Mouse (Mus musculus) hindbrain, postnatal 0 days (tissue): ENCODE results near the gene Ift80. TPM values are rescaled to one million over a fixed set of nuclear protein-coding genes. Genes with fewer than 3 reads are reported as not detected.
"Not testable (repeated sequence)": the region's sequence is repeated elsewhere in the genome, so short reads cannot be mapped to it uniquely, and the experiment has no call there.

Experiments
- ATAC-seq: fragments of 200-750 bp; cut with Nextera tagmentation; 2 replicates; pipeline ENCODE4 v1.8.0; 2017; ENCODE audit warnings: mild to moderate bottlenecking, moderate TSS enrichment, moderate library complexity
- DNase-seq: peaks from one replicate; pipeline ENCODE4 v3.0.0-alpha.2; 2015; ENCODE audit warnings: low spot score
- H3K27ac ChIP-seq: fragments of 300-500 bp; sonication (generic); 2 replicates; pipeline ENCODE4 v1.5.1; 2014; ENCODE audit warnings: mild to moderate bottlenecking
- H3K27me3 ChIP-seq: fragments of 300-500 bp; sonication (generic); 2 replicates; pipeline ENCODE4 v1.6.1; 2014; ENCODE audit warnings: low read length, mixed read lengths; ENCODE audit not compliant: insufficient read depth
- H3K36me3 ChIP-seq: fragments of 300-500 bp; sonication (generic); 2 replicates; pipeline ENCODE4 v1.6.1; 2014; ENCODE audit warnings: low read length, mixed read lengths; ENCODE audit not compliant: insufficient read depth
- H3K4me1 ChIP-seq: fragments of 300-500 bp; sonication (generic); 2 replicates; pipeline ENCODE4 v1.6.1; 2014; ENCODE audit warnings: antibody characterized with exemption, low read length, mixed read lengths; ENCODE audit not compliant: insufficient read depth
- H3K4me2 ChIP-seq: fragments of 300-500 bp; sonication (generic); 2 replicates; pipeline ENCODE4 v1.6.1; 2014; ENCODE audit warnings: low read depth, mild to moderate bottlenecking, low read length, moderate library complexity, mixed read lengths
- H3K4me3 ChIP-seq: fragments of 300-500 bp; sonication (generic); 2 replicates; pipeline ENCODE4 v1.5.1; 2014; ENCODE audit warnings: low read length
- H3K9ac ChIP-seq: fragments of 300-500 bp; sonication (generic); replicated peaks from 2 replicates; pipeline ENCODE4 v1.6.1; 2014; ENCODE audit warnings: mild to moderate bottlenecking, low read length, moderate library complexity, mixed read lengths
- H3K9me3 ChIP-seq: fragments of 300-500 bp; sonication (generic); 2 replicates; pipeline ENCODE4 v1.6.1; 2016; ENCODE audit warnings: low read length, mixed read lengths
- CTCF ChIP-seq: IDR thresholded peaks from 2 replicates; pipeline ENCODE4 v1.5.1; 2016; ENCODE audit warnings: antibody characterized with exemption, control low read depth, low read depth
- WGBS: fragments of 180-500 bp; shearing (Covaris S2); extraction: QIAGEN DNeasy Blood & Tissue Kit; methylation state at CpG from one replicate; pipeline ENCODE4 v1.1.7; 2014; 5-methylcytosine and 5-hydroxymethylcytosine counted together
- polyA plus RNA-seq: library from polyadenylated mRNA; unstranded; fragments of >200 nt; fragmentation: Nextera tagmentation; extraction: Ambion mirVana; gene quantifications from 2 replicates; pipeline ENCODE4 v1.2.1, GENCODE M21; 2015
- total RNA-seq: library from RNA; depleted of rRNA; stranded (reverse); fragments of >200 nt; gene quantifications from 2 replicates; pipeline ENCODE4 v1.2.3, GENCODE M21; 2014

The Ift80 gene
- total and polyA plus RNA-seq, 2 experiments from 2014 or later, result 5.3 to 7.7 TPM

GRCm38 (mm10) chr3:68957413-68957812 lies 47.0 kb downstream of the Ift80 start:
- no peak for DNase-seq
- no peak for ATAC-seq

GRCm38 (mm10) chr3:68956454-68956853 lies 47.9 kb downstream of the Ift80 start:
- ATAC-seq (no peak), DNase-seq (no peak)
- no peaks in the 10 kb centered on the region for H3K27me3 ChIP-seq
- H3K4me3 ChIP-seq, result no peak overlapping the region
- no peaks in the 10 kb centered on the region for H3K9me3 ChIP-seq
- H3K4me2 ChIP-seq, result no peak overlapping the region
- H3K36me3 ChIP-seq, result no peaks in the 10 kb centered on the region
- no peak overlapping the region for H3K27ac ChIP-seq
- no peaks in the 10 kb centered on the region for H3K4me1 ChIP-seq
- WGBS, result 54% methylated on average over 4 of the region's 4 CpGs
- no peak overlapping the region for H3K9ac ChIP-seq
- TF ChIP-seq CTCF, result no peak

More at GRCm38 (mm10) chr3:68957413-68957812, 47.0 kb downstream of the Ift80 start:
- 86% methylated on average over 3 of the region's 3 CpGs for WGBS
- no peaks in the 10 kb centered on the region for H3K27me3 ChIP-seq
- no peak overlapping the region for H3K27ac ChIP-seq
- H3K4me3 ChIP-seq, result no peak overlapping the region
- H3K4me1 ChIP-seq, result no peaks in the 10 kb centered on the region
- TF ChIP-seq CTCF, result no peak
- no peaks in the 10 kb centered on the region for H3K9me3 ChIP-seq
- no peaks in the 10 kb centered on the region; the same call in 1 of the 2 replicates for H3K36me3 ChIP-seq
- H3K4me2 ChIP-seq, result no peak overlapping the region
- no peak overlapping the region for H3K9ac ChIP-seq

- Histone ChIP-seq H3K27ac (no peak overlapping the region), H3K9me3 (no peaks in the 10 kb centered on the region), H3K9ac (no peak overlapping the region), H3K36me3 (0 out of 2 replicates have a peak, but pooled peaks cover 4% of the 10 kb centered on the region), H3K4me2 (no peak overlapping the region), H3K4me3 (no peak overlapping the region), H3K4me1 (no peaks in the 10 kb centered on the region), H3K27me3 (no peaks in the 10 kb centered on the region)
- DNase-seq (peak; percentile 83), ATAC-seq (no peak)
- TF ChIP-seq CTCF, result peak; percentile 76
- WGBS, result 43% methylated on average over 6 of the region's 6 CpGs
These were observed 49.9 kb downstream of the Ift80 start for GRCm38 (mm10) chr3:68954487-68954886.

GRCm38 (mm10) chr3:68952707-68953106 lies 51.7 kb downstream of the Ift80 start:
- H3K4me2 ChIP-seq, result no peak overlapping the region
- no peaks in the 10 kb centered on the region for H3K4me1 ChIP-seq
- H3K9ac ChIP-seq, result no peak overlapping the region
- ATAC-seq, result no peak
- no peak overlapping the region for H3K27ac ChIP-seq
- H3K27me3 ChIP-seq, result no peaks in the 10 kb centered on the region
- DNase-seq, result no peak
- 0 out of 2 replicates have a peak, but pooled peaks cover 4% of the 10 kb centered on the region for H3K36me3 ChIP-seq
- TF ChIP-seq CTCF, result no peak
- WGBS, result 94% methylated on average over 5 of the region's 5 CpGs
- no peaks in the 10 kb centered on the region for H3K9me3 ChIP-seq
- no peak overlapping the region for H3K4me3 ChIP-seq

GRCm38 (mm10) chr3:68951971-68952370 lies 52.4 kb downstream of the Ift80 start:
- not testable (repeated sequence) for ATAC-seq
- WGBS, result 86% methylated on average over 11 of the region's 11 CpGs

GRCm38 (mm10) chr3:68949381-68949780 lies 55.0 kb downstream of the Ift80 start:
- no peak for TF ChIP-seq CTCF
- H3K36me3 ChIP-seq, result 0 out of 2 replicates have a peak, but pooled peaks cover 4% of the 10 kb centered on the region
- H3K4me2 ChIP-seq, result no peak overlapping the region
- H3K4me1 ChIP-seq, result no peaks in the 10 kb centered on the region
- 65% methylated on average over 8 of the region's 8 CpGs for WGBS
- DNase-seq (no peak), ATAC-seq (peak; percentile 49; the same call in 1 of the 2 replicates)
- H3K9ac ChIP-seq, result no peak overlapping the region
- H3K9me3 ChIP-seq, result no peaks in the 10 kb centered on the region
- H3K27me3 ChIP-seq, result no peaks in the 10 kb centered on the region
- no peak overlapping the region for H3K4me3 ChIP-seq
- no peak overlapping the region for H3K27ac ChIP-seq

More at GRCm38 (mm10) chr3:68951971-68952370, 52.4 kb downstream of the Ift80 start:
- H3K9ac ChIP-seq, H3K27ac ChIP-seq, H3K36me3 ChIP-seq, H3K27me3 ChIP-seq, H3K4me3 ChIP-seq, H3K9me3 ChIP-seq, H3K4me2 ChIP-seq, H3K4me1 ChIP-seq, DNase-seq: not testable (repeated sequence)

GRCm38 (mm10) chr3:68948918-68949317 lies 55.5 kb downstream of the Ift80 start:
- no peak overlapping the region for H3K9ac ChIP-seq
- 52% methylated on average over 2 of the region's 2 CpGs for WGBS
- peak; percentile 53 for DNase-seq
- no peak overlapping the region for H3K27ac ChIP-seq
- H3K27me3 ChIP-seq, result no peaks in the 10 kb centered on the region
- H3K9me3 ChIP-seq, result no peaks in the 10 kb centered on the region
- no peak overlapping the region for H3K4me3 ChIP-seq
- peak; percentile 67; the same call in 1 of the 2 replicates for ATAC-seq
- no peak overlapping the region for H3K4me2 ChIP-seq
- H3K36me3 ChIP-seq, result 0 out of 2 replicates have a peak, but pooled peaks cover 4% of the 10 kb centered on the region
- no peaks in the 10 kb centered on the region for H3K4me1 ChIP-seq
- no peak for TF ChIP-seq CTCF
